Mouse (Mus musculus): ENCODE measurements around the gene Pagr1a. TPM values are rescaled to one million over a fixed set of nuclear protein-coding genes. Genes with fewer than 3 reads are reported as not detected.

Gene Pagr1a
- total RNA-seq, 2 experiments from 2014 or later, result 22.5 to 23.9 TPM

DNA sequence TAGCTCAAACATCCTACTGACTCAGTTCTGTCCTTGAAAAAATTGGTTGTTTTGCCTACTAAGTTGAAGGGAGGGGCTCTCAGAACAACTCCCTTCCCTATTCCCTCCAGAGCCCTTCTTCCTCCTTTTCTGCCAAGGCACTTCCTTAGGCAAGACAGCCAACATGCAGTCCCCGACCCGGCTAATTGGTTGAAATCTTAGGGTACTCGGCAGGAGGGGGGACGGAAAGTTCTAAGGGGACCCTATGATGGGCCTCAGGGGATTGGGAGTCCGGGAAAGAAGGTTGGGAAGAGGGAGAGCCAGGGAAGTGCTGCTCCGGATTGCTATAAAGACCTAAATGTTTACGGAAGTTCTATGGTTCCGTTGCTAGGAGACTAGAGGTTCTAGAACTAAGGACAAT is 41.7 kb downstream of the Pagr1a start:
- intact Hi-C loops (cut with DNase I), result no loop called here
- DNase-seq (ENCODE audit: low spot score in 2 of 2), result peak in 1 of 2 experiments; percentile 29

DNA sequence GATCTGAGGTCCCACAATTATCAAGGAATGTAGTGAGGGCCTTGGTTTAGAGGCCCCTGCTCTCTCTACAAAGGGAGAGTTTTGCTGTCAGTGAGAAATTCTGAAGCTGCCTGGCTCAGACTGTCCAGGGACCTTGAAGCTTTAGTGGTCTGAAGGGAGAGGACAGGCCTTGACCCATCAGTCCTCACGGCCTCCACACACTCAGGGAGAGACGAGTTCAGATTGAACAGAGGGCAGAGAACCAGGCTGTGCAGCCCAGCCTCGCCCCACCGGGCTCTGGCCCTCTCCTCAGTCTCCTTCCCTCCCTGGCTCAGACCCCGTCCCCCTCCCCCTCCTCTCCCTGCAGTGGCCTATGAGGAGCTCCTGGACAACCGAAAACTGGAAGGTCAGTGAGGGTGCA is 49.8 kb downstream of the Pagr1a start:
- intact Hi-C loops (cut with DNase I), result no loop called here
- DNase-seq (ENCODE audit: low spot score in 2 of 2), result no peak

DNA sequence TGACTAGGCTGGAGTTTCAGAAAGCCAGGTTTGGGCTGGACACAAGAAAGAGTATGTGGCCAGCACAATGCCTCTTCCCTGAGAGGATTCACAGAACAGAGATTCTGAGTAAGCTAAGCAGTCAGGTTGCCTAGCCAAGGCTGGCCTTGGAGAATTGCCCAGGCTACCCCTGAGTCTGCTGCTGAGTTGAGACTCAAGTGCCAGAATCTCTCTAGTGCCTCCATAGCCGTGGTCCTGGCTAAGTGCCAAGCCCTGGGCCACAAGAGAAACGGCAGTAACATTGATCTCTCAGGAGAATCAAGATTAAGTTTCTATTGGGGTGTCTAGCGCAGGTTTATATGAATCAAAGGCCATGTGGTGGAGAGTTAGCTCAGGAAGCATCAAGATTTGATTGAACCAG is 51.6 kb downstream of the Pagr1a start:
- intact Hi-C loops (cut with DNase I), result no loop called here
- no peak for DNase-seq (ENCODE audit: low spot score in 2 of 2)

Small RNA genes within 50 kb of the gene (microRNA-seq; reads per million reads assigned to microRNA genes)
- 0 reads per million in 2 experiments for gene Gm44343

Other genes starting within 250 kb of the Pagr1a start
- gene Ypel3, start 240.4 kb downstream of the Pagr1a start, total RNA-seq (2021), result 100 to 1,000 TPM; 311 to 316 TPM
- under 1 TPM in 1 of 2 experiments, not detected in 1; 0.87 TPM for gene Tbx6, start 235.9 kb downstream of the Pagr1a start, total RNA-seq (2021)
- gene Ppp4c, start 224.9 kb downstream of the Pagr1a start, total RNA-seq (2021), result 10 to 100 TPM; 48.1 to 51.3 TPM
- gene Fam57b, start 219.7 kb downstream of the Pagr1a start, total RNA-seq (2021), result 10 to 100 TPM; 84.6 to 91.9 TPM
- gene 4930451I11Rik, start 185.7 kb downstream of the Pagr1a start, total RNA-seq (2021), result not detected
- gene Doc2a, start 169.9 kb downstream of the Pagr1a start, total RNA-seq (2021), result 10 to 100 TPM; 47.8 to 57.6 TPM
- 10 to 100 TPM; 25.5 to 35.0 TPM for gene Hirip3, start 155.4 kb downstream of the Pagr1a start, total RNA-seq (2021)
- 10 to 100 TPM; 44.9 to 49.9 TPM for gene Ino80e, start 155.0 kb downstream of the Pagr1a start, total RNA-seq (2021)
- gene Taok2, start 132.6 kb downstream of the Pagr1a start, total RNA-seq (2021), result 100 to 1,000 TPM; 149 to 154 TPM
- 10 to 100 TPM; 20.2 to 22.3 TPM for gene Tmem219, start 94.4 kb downstream of the Pagr1a start, total RNA-seq (2021)
- 100 to 1,000 TPM; 139 TPM for gene Kctd13, start 88.5 kb downstream of the Pagr1a start, total RNA-seq (2021)
- gene Asphd1, start 67.8 kb downstream of the Pagr1a start, total RNA-seq (2021), result 10 to 100 TPM; 44.2 to 50.3 TPM
- gene Sez6l2, start 66.8 kb downstream of the Pagr1a start, total RNA-seq (2021), result 100 to 1,000 TPM; 400 to 404 TPM
- gene Cdipt, start 41.4 kb downstream of the Pagr1a start, total RNA-seq (2021), result 100 to 1,000 TPM; 194 to 197 TPM
- not detected for gene Cdiptos, start 41.3 kb downstream of the Pagr1a start, total RNA-seq (2021)
- gene Mvp, start 2.7 kb downstream of the Pagr1a start, total RNA-seq (2021), result 1 to 10 TPM; 5.2 to 6.7 TPM
- 1 to 10 TPM in 1 of 2 experiments, under 1 TPM in 1; 0.66 to 2.3 TPM for gene Pagr1b, start 868 bp downstream of the Pagr1a start, total RNA-seq (2021)
- gene Gm42742, start 3.7 kb upstream of the Pagr1a start, total RNA-seq (2021), result 10 to 100 TPM; 39.2 to 43.8 TPM
- gene Prrt2, start 3.9 kb upstream of the Pagr1a start, total RNA-seq (2021), result 100 to 1,000 TPM; 191 to 195 TPM
- gene Maz, start 9.7 kb upstream of the Pagr1a start, total RNA-seq (2021), result 100 to 1,000 TPM; 241 to 243 TPM
- gene Kif22, start 25.1 kb upstream of the Pagr1a start, total RNA-seq (2021), result 1 to 10 TPM; 5.0 to 5.7 TPM
- not detected for gene Zg16, start 70.0 kb upstream of the Pagr1a start, total RNA-seq (2021)
- gene AI467606, start 74.0 kb upstream of the Pagr1a start, total RNA-seq (2021), result 1 to 10 TPM; 1.2 to 1.4 TPM
- gene Qprt, start 104.9 kb upstream of the Pagr1a start, total RNA-seq (2021), result under 1 TPM in 1 of 2 experiments, not detected in 1; 0.55 TPM
- gene Spn, start 120.5 kb upstream of the Pagr1a start, total RNA-seq (2021), result under 1 TPM; 0.09 to 0.14 TPM
- 10 to 100 TPM; 81.7 to 84.1 TPM for gene Cd2bp2, start 178.7 kb upstream of the Pagr1a start, total RNA-seq (2021)
- 10 to 100 TPM; 90.2 to 97.5 TPM for gene Tbc1d10b, start 191.1 kb upstream of the Pagr1a start, total RNA-seq (2021)
- gene Mylpf, start 191.5 kb upstream of the Pagr1a start, total RNA-seq (2021), result 1 to 10 TPM; 2.8 to 3.3 TPM
- 10 to 100 TPM; 16.9 to 18.6 TPM for gene Zfp553, start 215.7 kb upstream of the Pagr1a start, total RNA-seq (2021)
- gene Sept1, start 215.8 kb upstream of the Pagr1a start, total RNA-seq (2021), result 1 to 10 TPM; 3.4 to 3.6 TPM
- 10 to 100 TPM; 55.3 to 55.5 TPM for gene Zfp771, start 226.9 kb upstream of the Pagr1a start, total RNA-seq (2021)
- gene Dctpp1, start 243.4 kb upstream of the Pagr1a start, total RNA-seq (2021), result 10 to 100 TPM; 30.6 to 31.0 TPM

All from left cerebral cortex, postnatal 25 days (tissue).